Mouse (Mus musculus): ENCODE data around the gene Mag. TPM values are rescaled to one million over a fixed set of nuclear protein-coding genes. Genes with fewer than 3 reads are reported as not detected.

Mag gene
- polyA plus RNA-seq, 1 experiment from 2014 or later: 0.51 TPM

- Histone ChIP-seq H3K9me3 (no peaks in the 10 kb centered on the region), H3K27ac (replicated peaks) (no peak overlapping the region), H3K4me1 (no peaks in the 10 kb centered on the region), H3K27me3 (no peaks in the 10 kb centered on the region), H3K9ac (replicated peaks) (no peak overlapping the region), H3K4me3 (no peak overlapping the region), H3K36me3 (no peaks in the 10 kb centered on the region), H3K4me2 (replicated peaks) (no peak overlapping the region)
- ATAC-seq (ENCODE audit: low FRiP score, low read depth): no peak
- 85% methylated on average over 7 of the region's 7 CpGs for WGBS
Measured at GRCm38 (mm10) chr7:30888786-30889185, 25.9 kb downstream of the Mag start.

GRCm38 (mm10) chr7:30887568-30888188 lies 27.0 kb downstream of the Mag start:
- ATAC-seq (ENCODE audit: low FRiP score, low read depth): no peak
- Histone ChIP-seq H3K9me3 (no peaks in the 10 kb centered on the region), H3K4me2 (replicated peaks) (no peak overlapping the region), H3K4me3 (no peak overlapping the region), H3K27ac (replicated peaks) (no peak overlapping the region), H3K4me1 (no peaks in the 10 kb centered on the region), H3K9ac (replicated peaks) (no peak overlapping the region), H3K36me3 (no peaks in the 10 kb centered on the region), H3K27me3 (no peaks in the 10 kb centered on the region)
- WGBS: 89% methylated on average over 14 of the region's 14 CpGs

GRCm38 (mm10) chr7:30886852-30887251 lies 27.8 kb downstream of the Mag start:
- no peak for ATAC-seq (ENCODE audit: low FRiP score, low read depth)
- H3K27me3 ChIP-seq: no peaks in the 10 kb centered on the region
- H3K4me1 ChIP-seq: no peaks in the 10 kb centered on the region
- H3K4me3 ChIP-seq: no peak overlapping the region
- H3K4me2 ChIP-seq (replicated peaks): no peak overlapping the region
- no peak overlapping the region for H3K27ac ChIP-seq (replicated peaks)
- H3K36me3 ChIP-seq: no peaks in the 10 kb centered on the region
- no peaks in the 10 kb centered on the region for H3K9me3 ChIP-seq
- 80% methylated on average over 4 of the region's 4 CpGs for WGBS
- no peak overlapping the region for H3K9ac ChIP-seq (replicated peaks)

GRCm38 (mm10) chr7:30884047-30884446 lies 30.6 kb downstream of the Mag start:
- Histone ChIP-seq H3K4me2 (replicated peaks) (no peak overlapping the region), H3K27me3 (no peaks in the 10 kb centered on the region), H3K27ac (replicated peaks) (no peak overlapping the region), H3K36me3 (no peaks in the 10 kb centered on the region), H3K9me3 (no peaks in the 10 kb centered on the region), H3K9ac (replicated peaks) (no peak overlapping the region), H3K4me1 (no peaks in the 10 kb centered on the region), H3K4me3 (no peak overlapping the region)
- ATAC-seq (ENCODE audit: low FRiP score, low read depth): no peak

- H3K4me2 ChIP-seq (replicated peaks): no peak overlapping the region
- H3K36me3 ChIP-seq: no peaks in the 10 kb centered on the region
- ATAC-seq (ENCODE audit: low FRiP score, low read depth): no peak
- no peaks in the 10 kb centered on the region for H3K4me1 ChIP-seq
- no peak overlapping the region for H3K27ac ChIP-seq (replicated peaks)
- no peak overlapping the region for H3K9ac ChIP-seq (replicated peaks)
- no peaks in the 10 kb centered on the region for H3K9me3 ChIP-seq
- no peak overlapping the region for H3K4me3 ChIP-seq
- H3K27me3 ChIP-seq: no peaks in the 10 kb centered on the region
- 91% methylated on average over 3 of the region's 3 CpGs for WGBS
Measured at GRCm38 (mm10) chr7:30881367-30881766, 33.3 kb downstream of the Mag start.

GRCm38 (mm10) chr7:30880176-30880575 lies 34.5 kb downstream of the Mag start, which contains the start of gene Cd22:
TSS of gene Cd22 (minus strand) at chr7:30880342.
- H3K4me1 ChIP-seq: no peaks in the 10 kb centered on the region
- H3K27ac ChIP-seq (replicated peaks): no peak within 1 kb of the TSS
- no peak within 1 kb of the TSS for H3K4me2 ChIP-seq (replicated peaks)
- ATAC-seq (ENCODE audit: low FRiP score, low read depth): no peak
- WGBS: 72% methylated on average over 7 of the region's 7 CpGs
- no peak within 1 kb of the TSS for H3K4me3 ChIP-seq
- no peaks in the 10 kb centered on the region for H3K36me3 ChIP-seq
- no peaks in the 10 kb centered on the region for H3K27me3 ChIP-seq
- no peak within 1 kb of the TSS for H3K9ac ChIP-seq (replicated peaks)
- no peaks in the 10 kb centered on the region for H3K9me3 ChIP-seq

GRCm38 (mm10) chr7:30878950-30879349 lies 35.7 kb downstream of the Mag start:
- no peaks in the 10 kb centered on the region for H3K4me1 ChIP-seq
- 81% methylated on average over 6 of the region's 6 CpGs for WGBS

GRCm38 (mm10) chr7:30873083-30873482 lies 41.6 kb downstream of the Mag start:
- H3K4me3 ChIP-seq: no peak overlapping the region
- no peak overlapping the region for H3K27ac ChIP-seq (replicated peaks)
- H3K4me2 ChIP-seq (replicated peaks): peak overlapping the region; percentile 25

More at GRCm38 (mm10) chr7:30878950-30879349, 35.7 kb downstream of the Mag start:
- Histone ChIP-seq H3K36me3 (no peaks in the 10 kb centered on the region), H3K27me3 (no peaks in the 10 kb centered on the region), H3K9me3 (no peaks in the 10 kb centered on the region), H3K4me2 (replicated peaks) (no peak overlapping the region), H3K9ac (replicated peaks) (no peak overlapping the region), H3K27ac (replicated peaks) (no peak overlapping the region), H3K4me3 (no peak overlapping the region)
- no peak for ATAC-seq (ENCODE audit: low FRiP score, low read depth)

GRCm38 (mm10) chr7:30863386-30863785 lies 51.3 kb downstream of the Mag start:
- no peak overlapping the region for H3K4me2 ChIP-seq (replicated peaks)
- H3K36me3 ChIP-seq: no peaks in the 10 kb centered on the region
- H3K4me3 ChIP-seq: no peak overlapping the region
- ATAC-seq (ENCODE audit: low FRiP score, low read depth): no peak
- no peak overlapping the region for H3K27ac ChIP-seq (replicated peaks)
- 0 out of 2 replicates have a peak, but pooled peaks cover 3% of the 10 kb centered on the region for H3K4me1 ChIP-seq
- H3K9ac ChIP-seq (replicated peaks): no peak overlapping the region
- H3K27me3 ChIP-seq: 0 out of 2 replicates have a peak, but pooled peaks cover 8% of the 10 kb centered on the region
- no peaks in the 10 kb centered on the region for H3K9me3 ChIP-seq
- WGBS: 76% methylated on average over 8 of the region's 8 CpGs

More at GRCm38 (mm10) chr7:30873083-30873482, 41.6 kb downstream of the Mag start:
- Histone ChIP-seq H3K9ac (replicated peaks) (no peak overlapping the region), H3K4me1 (no peaks in the 10 kb centered on the region), H3K27me3 (peaks cover 6% of the 10 kb centered on the region; the same call in 1 of the 2 replicates), H3K9me3 (no peaks in the 10 kb centered on the region), H3K36me3 (no peaks in the 10 kb centered on the region)
- ATAC-seq (ENCODE audit: low FRiP score, low read depth): no peak
- WGBS: 28% methylated on average over 15 of the region's 15 CpGs

- H3K9ac ChIP-seq (replicated peaks): 0 out of 2 replicates have a peak within 1 kb of the TSS, but pooled peaks have one; percentile 28
Measured at GRCm38 (mm10) chr7:30861464-30861863, 53.2 kb downstream of the Mag start, which contains the start of gene Ffar1. TSS of gene Ffar1 (minus strand) at chr7:30861564.

GRCm38 (mm10) chr7:30859635-30860402 lies 54.9 kb downstream of the Mag start:
- 11% methylated on average over 12 of the region's 16 CpGs for WGBS
- peak; percentile 69 for ATAC-seq (ENCODE audit: low FRiP score, low read depth)
- Histone ChIP-seq H3K9me3 (no peaks in the 10 kb centered on the region), H3K27me3 (0 out of 2 replicates have a peak, but pooled peaks cover 8% of the 10 kb centered on the region), H3K9ac (replicated peaks) (no peak overlapping the region), H3K36me3 (no peaks in the 10 kb centered on the region), H3K4me2 (replicated peaks) (peak overlapping the region; percentile 49), H3K27ac (replicated peaks) (no peak overlapping the region), H3K4me3 (peak overlapping the region; percentile 28), H3K4me1 (0 out of 2 replicates have a peak, but pooled peaks cover 3% of the 10 kb centered on the region)

More at GRCm38 (mm10) chr7:30861464-30861863, 53.2 kb downstream of the Mag start, which contains the start of gene Ffar1:
- Histone ChIP-seq H3K27me3 (0 out of 2 replicates have a peak, but pooled peaks cover 8% of the 10 kb centered on the region), H3K4me1 (0 out of 2 replicates have a peak, but pooled peaks cover 3% of the 10 kb centered on the region), H3K4me3 (no peak within 1 kb of the TSS), H3K4me2 (replicated peaks) (no peak within 1 kb of the TSS), H3K27ac (replicated peaks) (no peak within 1 kb of the TSS), H3K36me3 (no peaks in the 10 kb centered on the region), H3K9me3 (no peaks in the 10 kb centered on the region)
- ATAC-seq (ENCODE audit: low FRiP score, low read depth): no peak
- WGBS: 84% methylated on average over 12 of the region's 12 CpGs

GRCm38 (mm10) chr7:30859290-30859634 lies 55.4 kb downstream of the Mag start:
- H3K27ac ChIP-seq (replicated peaks): no peak overlapping the region
- 0 out of 2 replicates have a peak, but pooled peaks cover 3% of the 10 kb centered on the region for H3K4me1 ChIP-seq
- H3K4me2 ChIP-seq (replicated peaks): peak overlapping the region; percentile 49; the same call in 1 of the 2 replicates
- peak; percentile 42; the same call in 1 of the 2 replicates for ATAC-seq (ENCODE audit: low FRiP score, low read depth)
- H3K36me3 ChIP-seq: no peaks in the 10 kb centered on the region
- 0 out of 2 replicates have a peak, but pooled peaks cover 8% of the 10 kb centered on the region for H3K27me3 ChIP-seq
- H3K4me3 ChIP-seq: no peak overlapping the region
- H3K9me3 ChIP-seq: no peaks in the 10 kb centered on the region
- no peak overlapping the region for H3K9ac ChIP-seq (replicated peaks)
